Mouse (Mus musculus) spleen, adult 2 months (tissue): ENCODE results near the gene Kirrel3. TPM values are rescaled to one million over a fixed set of nuclear protein-coding genes. Genes with fewer than 3 reads are reported as not detected.

Experiments
- DNase-seq, 2 experiments: peaks; one replicate each; pipeline versions ENCODE4 v3.0.0 to v3.0.0-alpha.2; 2012 to 2021; ENCODE audit warnings: low spot score in 2 of 2, low read depth in 1 of 2
- H3K27ac ChIP-seq: fragments of 200-500 bp; 2 replicates; pipeline ENCODE4 v1.5.1; 2012; ENCODE audit warnings: low read length, inconsistent platforms; ENCODE audit not compliant: insufficient read depth
- H3K27me3 ChIP-seq: fragments of 200-500 bp; 2 replicates; pipeline ENCODE4 v1.6.1; 2012; ENCODE audit warnings: mild to moderate bottlenecking, moderate library complexity, low read length, inconsistent platforms; ENCODE audit not compliant: control insufficient read depth, insufficient read depth
- H3K36me3 ChIP-seq: fragments of 200-500 bp; 2 replicates; pipeline ENCODE4 v1.6.1; 2012; ENCODE audit warnings: mild to moderate bottlenecking, low read length, inconsistent platforms; ENCODE audit not compliant: control insufficient read depth, insufficient read depth
- H3K4me1 ChIP-seq: fragments of 200-500 bp; 2 replicates; pipeline ENCODE4 v1.6.1; 2011; ENCODE audit warnings: inconsistent platforms; ENCODE audit not compliant: control insufficient read depth, insufficient read depth, insufficient read length
- H3K4me3 ChIP-seq: fragments of 200-500 bp; 2 replicates; pipeline ENCODE4 v1.5.1; 2011; ENCODE audit warnings: mild to moderate bottlenecking, inconsistent platforms; ENCODE audit not compliant: insufficient read depth, insufficient read length; ENCODE audit errors: extremely low read depth
- CTCF ChIP-seq: fragments of 200-500 bp; IDR thresholded peaks from 2 replicates; pipeline ENCODE4 v1.5.1; 2011; ENCODE audit warnings: mild to moderate bottlenecking, inconsistent platforms; ENCODE audit not compliant: insufficient read depth, insufficient read length, insufficient replicate concordance; ENCODE audit errors: extremely low read depth
- POLR2A ChIP-seq: fragments of 200-500 bp; IDR thresholded peaks from 2 replicates; pipeline ENCODE4 v1.6.1; 2011; ENCODE audit warnings: low read depth, low read length, inconsistent platforms
- WGBS: fragments of 180-500 bp; shearing (Covaris S2); methylation state at CpG from one replicate; pipeline ENCODE4 v1.1.7; 2018; 5-methylcytosine and 5-hydroxymethylcytosine counted together
- polyA plus RNA-seq: library from polyadenylated mRNA; depleted of rRNA; stranded (reverse); fragments of >200 nt; gene quantifications from 2 replicates; pipeline ENCODE4 v1.2.3, GENCODE M21; 2012

Kirrel3 gene
- polyA plus RNA-seq, 1 experiment = 0.23 TPM

GRCm38 (mm10) chr9:34538591-34539335 lies 53.1 kb downstream of the Kirrel3 start:
- no peak for DNase-seq
- H3K36me3 ChIP-seq = no peaks in the 10 kb centered on the region
- no peaks in the 10 kb centered on the region for H3K27me3 ChIP-seq
- WGBS = 72% methylated on average over 7 of the region's 7 CpGs
- TF ChIP-seq CTCF (no peak), POLR2A (no peak)
- H3K4me1 ChIP-seq = no peaks in the 10 kb centered on the region
- no peak overlapping the region for H3K27ac ChIP-seq
- H3K4me3 ChIP-seq = no peak overlapping the region

GRCm38 (mm10) chr9:34541908-34542307 lies 56.2 kb downstream of the Kirrel3 start:
- Histone ChIP-seq H3K4me3 (no peak overlapping the region), H3K4me1 (no peaks in the 10 kb centered on the region), H3K27me3 (no peaks in the 10 kb centered on the region), H3K36me3 (no peaks in the 10 kb centered on the region), H3K27ac (no peak overlapping the region)
- no peak for TF ChIP-seq POLR2A
- no peak for TF ChIP-seq CTCF
- DNase-seq = no peak
- WGBS = 78% methylated on average over 2 of the region's 2 CpGs

GRCm38 (mm10) chr9:34555699-34556098 lies 70.0 kb downstream of the Kirrel3 start:
- 54% methylated on average over 2 of the region's 2 CpGs for WGBS
- no peak for DNase-seq
- no peak overlapping the region for H3K27ac ChIP-seq
- H3K36me3 ChIP-seq = no peaks in the 10 kb centered on the region
- H3K4me1 ChIP-seq = no peaks in the 10 kb centered on the region
- H3K27me3 ChIP-seq = no peaks in the 10 kb centered on the region
- TF ChIP-seq POLR2A = no peak
- no peak overlapping the region for H3K4me3 ChIP-seq

GRCm38 (mm10) chr9:34557846-34558245 lies 72.2 kb downstream of the Kirrel3 start:
- no peaks in the 10 kb centered on the region for H3K27me3 ChIP-seq
- DNase-seq = no peak
- no peak for TF ChIP-seq POLR2A
- TF ChIP-seq CTCF = no peak
- WGBS = 77% methylated on average over 5 of the region's 5 CpGs
- no peak overlapping the region for H3K4me3 ChIP-seq
- no peak overlapping the region for H3K27ac ChIP-seq
- no peaks in the 10 kb centered on the region for H3K36me3 ChIP-seq
- H3K4me1 ChIP-seq = no peaks in the 10 kb centered on the region

- H3K27me3 ChIP-seq = no peaks in the 10 kb centered on the region
- no peaks in the 10 kb centered on the region for H3K4me1 ChIP-seq
- DNase-seq = no peak
- no peak overlapping the region for H3K27ac ChIP-seq
- WGBS = 73% methylated on average over 8 of the region's 8 CpGs
- H3K4me3 ChIP-seq = no peak overlapping the region
- TF ChIP-seq POLR2A (no peak), CTCF (no peak)
- H3K36me3 ChIP-seq = no peaks in the 10 kb centered on the region
Observed at GRCm38 (mm10) chr9:34558291-34558899, 72.7 kb downstream of the Kirrel3 start.

GRCm38 (mm10) chr9:34559102-34559501 lies 73.4 kb downstream of the Kirrel3 start:
- WGBS = 86% methylated on average over 9 of the region's 9 CpGs
- Histone ChIP-seq H3K4me1 (no peaks in the 10 kb centered on the region), H3K27ac (no peak overlapping the region), H3K36me3 (no peaks in the 10 kb centered on the region), H3K27me3 (no peaks in the 10 kb centered on the region), H3K4me3 (no peak overlapping the region)
- no peak for DNase-seq
- no peak for TF ChIP-seq CTCF
- no peak for TF ChIP-seq POLR2A

- DNase-seq = no peak
- Histone ChIP-seq H3K4me3 (no peak overlapping the region), H3K4me1 (no peaks in the 10 kb centered on the region), H3K27ac (no peak overlapping the region), H3K27me3 (no peaks in the 10 kb centered on the region), H3K36me3 (no peaks in the 10 kb centered on the region)
- TF ChIP-seq POLR2A = no peak
- TF ChIP-seq CTCF = no peak
- 14% methylated on average over 1 of the region's 1 CpGs for WGBS
Observed at GRCm38 (mm10) chr9:34561281-34561680, 75.6 kb downstream of the Kirrel3 start.
